Mouse (Mus musculus) embryo, embryonic 11.5 days (tissue): ENCODE data around the gene Ppp1cc.
A peak's percentile ranks its signal among the peaks of the same experiment; 100 is the strongest.

Experiments used
- DNase-seq: peaks from one replicate; pipeline ENCODE4 v3.0.0-alpha.2; 2012; ENCODE audit warnings: low read depth, low spot score

Ppp1cc gene

DNA sequence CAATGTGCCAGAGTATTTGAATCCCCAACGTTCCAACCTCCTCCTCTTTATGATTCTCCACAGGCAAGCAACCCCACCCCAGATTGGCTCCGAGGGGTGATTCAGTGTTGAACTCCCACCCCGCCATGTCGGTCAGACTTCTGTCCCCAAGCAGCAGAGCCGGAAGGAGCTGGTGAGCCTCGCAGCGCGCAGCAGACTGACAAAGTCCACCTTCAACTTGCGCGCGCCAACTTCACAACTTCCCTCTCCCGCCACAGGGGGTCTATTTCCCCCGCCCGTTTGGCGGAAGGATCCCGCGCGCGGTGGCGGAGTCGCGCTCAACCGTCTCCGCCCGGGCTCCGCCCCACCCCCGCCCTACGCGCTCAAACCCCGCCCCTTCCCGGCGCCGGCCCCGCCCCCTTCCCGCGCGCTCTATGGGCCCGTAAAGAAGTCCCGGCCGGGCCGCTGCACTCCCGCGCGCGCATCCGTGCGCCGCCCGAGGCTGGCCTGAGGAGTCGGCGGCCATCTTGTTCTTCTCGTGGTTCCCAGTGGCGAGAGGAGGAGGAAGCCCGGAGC, at the start of gene Ppp1cc:
TSS of gene Ppp1cc (plus strand) at position 452 of the 555 bp plus-strand sequence.
- peak; percentile 91 for DNase-seq

GRCm38 (mm10) chr5:122109325-122110060, 48.6 kb upstream of the Ppp1cc start:
- DNase-seq = no peak

GRCm38 (mm10) chr5:122110625-122111024, 47.5 kb upstream of the Ppp1cc start:
- no peak for DNase-seq

GRCm38 (mm10) chr5:122111091-122111932, 46.8 kb upstream of the Ppp1cc start:
- DNase-seq = no peak

GRCm38 (mm10) chr5:122111933-122112248, 46.2 kb upstream of the Ppp1cc start:
- DNase-seq = no peak

- DNase-seq = no peak
Observed at GRCm38 (mm10) chr5:122113450-122113849, 44.6 kb upstream of the Ppp1cc start.

GRCm38 (mm10) chr5:122114176-122114575, 43.9 kb upstream of the Ppp1cc start:
- DNase-seq = peak; percentile 49

DNA sequence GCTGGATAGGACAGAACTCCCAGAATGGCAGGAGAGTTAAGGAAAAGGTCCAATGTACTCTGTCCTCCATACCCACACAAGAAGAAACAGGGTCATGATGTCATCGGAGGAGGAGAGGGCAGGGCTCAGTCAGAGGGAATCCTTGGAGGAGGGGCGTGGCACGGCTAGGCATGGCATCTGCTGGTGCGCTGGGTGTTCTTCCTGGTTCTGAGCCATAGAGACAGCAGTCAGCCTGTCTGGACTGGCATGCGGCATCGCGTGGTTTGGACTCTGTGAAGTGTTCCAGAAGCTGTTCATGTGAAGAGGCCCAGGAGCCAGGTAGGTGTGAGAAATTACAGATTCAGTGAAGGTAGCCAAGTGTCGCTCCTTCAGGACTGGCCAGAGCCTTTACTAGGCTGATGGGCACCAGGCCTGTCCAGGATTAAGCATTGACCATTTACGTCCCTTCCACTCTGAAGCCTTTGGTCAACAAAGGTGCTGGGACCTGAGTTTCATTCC, 42.8 kb upstream of the Ppp1cc start:
- no peak for DNase-seq

GRCm38 (mm10) chr5:122116243-122116642, 41.8 kb upstream of the Ppp1cc start:
- no peak for DNase-seq

GRCm38 (mm10) chr5:122125211-122125760, 32.8 kb upstream of the Ppp1cc start:
- no peak for DNase-seq

- peak; percentile 74 for DNase-seq
Observed at GRCm38 (mm10) chr5:122129068-122129655, 28.9 kb upstream of the Ppp1cc start.

DNA sequence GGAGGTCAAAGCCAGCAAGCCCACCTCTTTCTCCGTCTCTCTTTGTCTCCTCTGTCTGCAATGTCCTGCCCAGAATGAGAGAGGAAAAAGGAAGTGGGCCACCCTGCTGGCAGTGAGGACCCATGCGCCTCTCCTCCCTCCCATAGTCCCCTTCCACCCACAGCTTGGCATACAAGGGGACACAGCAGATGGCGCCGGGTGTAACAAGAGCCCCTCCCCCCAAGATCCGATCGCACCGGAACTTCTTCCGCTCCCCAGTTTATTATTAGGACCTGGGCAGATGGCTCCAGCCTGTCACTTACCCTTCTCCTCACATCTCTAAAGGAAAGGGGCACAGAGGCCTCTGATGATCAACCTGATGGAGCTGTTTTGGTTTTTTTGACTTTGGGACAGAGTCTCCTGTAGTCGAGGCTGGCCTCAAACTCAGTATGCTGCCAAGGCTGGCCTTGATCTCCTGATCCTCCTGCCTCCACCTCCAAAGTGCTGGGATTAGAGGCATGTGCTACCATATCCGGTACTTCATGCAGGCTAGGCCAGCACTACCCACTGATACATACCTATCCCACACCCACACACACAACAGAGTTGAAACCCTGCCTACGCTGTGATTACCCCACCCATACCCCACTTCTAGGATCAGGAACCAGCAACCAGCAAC, 27.6 kb upstream of the Ppp1cc start:
- DNase-seq = no peak

- peak; percentile 75 for DNase-seq
Observed at GRCm38 (mm10) chr5:122131076-122132051, 26.7 kb upstream of the Ppp1cc start.

DNA sequence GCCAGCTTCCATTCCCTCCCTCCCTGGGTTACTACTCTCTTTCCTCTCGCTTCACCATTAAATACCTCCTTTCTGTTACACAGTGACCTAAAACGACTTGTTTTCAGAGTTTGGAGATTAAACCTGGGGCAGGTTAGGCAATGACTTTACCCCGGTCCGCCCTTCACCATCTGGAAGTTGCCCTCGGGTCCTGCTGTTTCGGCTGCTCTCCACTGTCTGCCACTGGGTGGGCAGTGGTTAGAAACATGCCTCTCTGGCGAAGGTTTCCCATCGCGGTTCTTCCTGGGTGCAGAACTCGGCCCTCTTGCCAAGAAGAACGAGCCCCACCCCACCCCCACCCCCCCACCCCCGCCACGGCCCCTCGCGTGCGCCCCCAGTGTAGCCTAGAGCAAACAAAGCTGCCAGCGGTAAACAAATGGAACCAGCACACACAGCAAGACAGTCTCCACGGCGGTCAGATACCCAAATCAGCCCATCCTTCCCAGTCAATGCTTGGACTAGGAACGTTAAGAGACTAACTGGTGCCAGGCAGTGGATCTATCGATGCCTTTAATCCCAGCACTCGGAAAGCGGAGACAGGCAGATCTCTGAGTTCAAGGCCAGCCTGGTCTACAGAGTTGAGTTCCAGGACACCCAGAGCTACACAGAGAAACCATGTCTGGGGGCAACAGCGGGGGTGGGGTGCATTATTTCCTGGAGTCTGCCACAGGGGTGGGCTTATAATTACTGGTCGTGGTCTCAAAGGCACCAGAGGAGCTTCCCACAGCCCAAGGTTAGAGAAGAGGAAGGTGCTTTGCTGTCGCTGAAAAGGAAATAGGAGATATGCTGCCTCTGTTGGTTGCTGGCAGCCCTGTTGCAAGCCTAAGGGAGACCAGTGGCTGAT, 25.7 kb upstream of the Ppp1cc start:
- DNase-seq = no peak

DNA sequence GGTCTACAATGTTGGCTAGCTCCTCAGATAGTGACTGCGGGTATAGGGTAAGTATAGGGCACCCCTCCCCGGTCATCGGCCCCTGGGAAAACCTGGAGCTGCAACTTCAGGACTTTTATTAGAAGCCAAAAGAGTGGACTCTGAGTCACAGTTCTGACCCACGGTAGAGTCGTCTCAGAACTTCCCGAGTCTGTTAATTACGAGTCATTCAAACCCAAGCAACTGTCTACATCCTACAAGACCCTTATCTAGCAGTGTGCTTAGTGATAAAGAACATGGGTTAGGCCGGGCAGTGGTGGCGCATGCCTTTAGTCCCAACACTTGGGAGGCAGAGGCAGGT, 25.1 kb upstream of the Ppp1cc start:
- DNase-seq = no peak

DNA sequence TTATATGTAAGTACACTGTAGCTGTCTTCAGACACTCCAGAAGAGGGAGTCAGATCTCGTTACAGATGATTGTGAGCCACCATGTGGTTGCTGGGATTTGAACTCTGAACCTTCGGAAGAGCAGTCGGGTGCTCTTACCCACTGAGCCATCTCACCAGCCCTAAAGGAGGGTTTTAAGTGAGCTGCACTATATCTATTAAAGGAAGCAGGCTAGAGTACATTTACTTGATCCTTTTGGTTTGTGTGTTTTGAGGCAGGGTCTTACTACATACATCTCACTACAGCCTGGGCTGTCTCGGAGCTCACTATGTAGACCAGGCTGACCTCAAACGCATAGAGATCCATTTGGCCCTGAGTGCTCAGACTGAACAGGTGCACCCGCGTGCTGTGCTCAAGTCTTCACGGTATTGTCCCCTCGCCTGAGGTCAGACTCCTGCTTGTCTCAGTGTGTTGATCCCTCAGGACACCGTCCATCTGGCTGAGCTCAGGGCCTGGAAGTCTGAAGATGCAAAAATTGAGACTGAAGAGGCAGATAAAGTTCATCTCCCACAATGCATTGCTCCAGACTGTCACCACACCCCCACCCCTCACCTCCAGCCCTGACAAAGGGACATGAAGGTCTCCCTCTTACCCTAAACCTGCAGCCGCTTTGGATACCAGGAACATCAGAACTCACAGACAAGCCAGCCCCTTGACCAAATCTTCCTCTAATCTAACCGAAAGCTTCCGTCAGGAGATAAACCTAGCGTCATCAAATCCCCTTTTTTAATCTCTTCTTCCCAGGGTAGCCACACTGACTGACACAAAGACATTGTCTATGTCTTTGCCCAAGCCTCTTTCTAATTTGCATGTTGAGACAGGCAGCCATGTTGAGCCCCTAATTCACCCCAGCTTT, 23.4 kb upstream of the Ppp1cc start:
- no peak for DNase-seq

GRCm38 (mm10) chr5:122135290-122135882, 22.7 kb upstream of the Ppp1cc start:
- no peak for DNase-seq
